Mouse (Mus musculus) myocyte (in vitro differentiated cells): ENCODE measurements around the gene Shoc2.

Source experiments
- MAX ChIP-seq: IDR thresholded peaks from one replicate; pipeline ENCODE4 v1.6.1; 2011; ENCODE audit warnings: low read depth, mild to moderate bottlenecking, control low read depth
- MYOD1 ChIP-seq, 3 experiments: IDR thresholded peaks; one replicate each; pipeline ENCODE4 v1.6.1; 2011; ENCODE audit warnings: control low read depth in 2 of 3, low read depth in 2 of 3, mild to moderate bottlenecking in 2 of 3, moderate library complexity in 1 of 3; ENCODE audit not compliant: insufficient read length in 2 of 3, control insufficient read depth in 1 of 3
- POLR2A ChIP-seq: IDR thresholded peaks from one replicate; pipeline ENCODE4 v1.6.1; 2011; ENCODE audit warnings: low read depth, mild to moderate bottlenecking, control low read depth, moderate library complexity; ENCODE audit not compliant: insufficient read length
- POLR2AphosphoS2 ChIP-seq: IDR thresholded peaks from one replicate; pipeline ENCODE4 v1.6.1; 2011; ENCODE audit warnings: low read depth, control low read depth; ENCODE audit not compliant: insufficient read length
- SRF ChIP-seq: IDR thresholded peaks from one replicate; pipeline ENCODE4 v1.6.1; 2011; ENCODE audit warnings: low read depth; ENCODE audit not compliant: control insufficient read depth, insufficient read length
- TCF12 ChIP-seq: IDR thresholded peaks from one replicate; pipeline ENCODE4 v1.6.1; 2011; ENCODE audit warnings: mild to moderate bottlenecking, control low read depth; ENCODE audit not compliant: poor library complexity, insufficient read depth, severe bottlenecking
- USF1 ChIP-seq: IDR thresholded peaks from one replicate; pipeline ENCODE4 v1.6.1; 2011; ENCODE audit warnings: low read depth, mild to moderate bottlenecking, control low read depth, moderate library complexity

DNA sequence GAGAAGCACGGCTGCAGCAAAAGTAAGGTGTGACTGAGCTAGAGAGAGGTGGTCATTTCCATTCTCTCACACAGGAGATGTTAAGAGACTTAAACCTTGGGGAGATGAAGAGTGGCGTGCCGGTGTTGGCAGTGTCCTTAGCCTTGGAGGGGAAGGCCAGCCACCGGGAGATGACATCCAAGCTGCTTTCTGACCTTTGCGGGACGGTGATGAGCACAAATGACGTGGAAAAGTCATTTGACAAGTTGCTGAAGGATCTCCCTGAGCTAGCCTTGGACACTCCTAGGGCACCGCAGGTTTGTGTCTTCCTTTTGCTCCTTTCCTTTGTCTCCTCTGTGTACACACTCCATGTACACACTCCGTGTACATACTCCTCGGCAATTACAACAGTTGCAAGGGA lies 24.6 kb upstream of the Shoc2 start:
- no peak for TF ChIP-seq MYOD1 (IDR thresholded peaks at IDR 0.05; ENCODE audit: control insufficient read depth in 1 of 3, insufficient read length in 2 of 3, low read depth in 2 of 3)
- no peak for TF ChIP-seq TCF12
- no peak for TF ChIP-seq POLR2A
- TF ChIP-seq POLR2AphosphoS2 = no peak
- no peak for TF ChIP-seq USF1
- no peak for TF ChIP-seq MAX
- TF ChIP-seq SRF = no peak
